Mouse (Mus musculus) kidney, embryonic 15.5 days (tissue): Measurements from ENCODE around the gene Rbfox1. TPM values are rescaled to one million over a fixed set of nuclear protein-coding genes. Genes with fewer than 3 reads are reported as not detected.

Source experiments
- ATAC-seq: fragments of 200-750 bp; cut with Nextera tagmentation; replicated peaks from 2 replicates; pipeline ENCODE4 v1.8.0; 2017; ENCODE audit warnings: moderate TSS enrichment; ENCODE audit not compliant: low FRiP score
- H3K27ac ChIP-seq: fragments of 300-500 bp; sonication (generic); 2 replicates; pipeline ENCODE4 v1.5.1; 2015; ENCODE audit warnings: mild to moderate bottlenecking, inconsistent platforms
- H3K27me3 ChIP-seq: fragments of 300-500 bp; sonication (generic); 2 replicates; pipeline ENCODE4 v1.6.1; 2015; ENCODE audit warnings: inconsistent platforms
- H3K36me3 ChIP-seq: fragments of 300-500 bp; sonication (generic); 2 replicates; pipeline ENCODE4 v1.6.1; 2015; ENCODE audit warnings: inconsistent platforms
- H3K4me1 ChIP-seq: fragments of 300-500 bp; sonication (generic); 2 replicates; pipeline ENCODE4 v1.6.1; 2015; ENCODE audit warnings: inconsistent platforms
- H3K4me2 ChIP-seq: fragments of 300-500 bp; sonication (generic); 2 replicates; pipeline ENCODE4 v1.6.1; 2015; ENCODE audit warnings: moderate library complexity, mild to moderate bottlenecking, inconsistent platforms
- H3K4me3 ChIP-seq: fragments of 300-500 bp; sonication (generic); replicated peaks from 2 replicates; pipeline ENCODE4 v1.5.1; 2015; ENCODE audit warnings: mild to moderate bottlenecking, inconsistent platforms
- H3K9ac ChIP-seq: fragments of 300-500 bp; sonication (generic); 2 replicates; pipeline ENCODE4 v1.6.1; 2015; ENCODE audit warnings: mild to moderate bottlenecking, inconsistent platforms
- H3K9me3 ChIP-seq: fragments of 300-500 bp; sonication (generic); replicated peaks from 2 replicates; pipeline ENCODE4 v1.6.1; 2016; ENCODE audit warnings: inconsistent platforms
- WGBS: fragments of 180-500 bp; shearing (Covaris S2); methylation state at CpG from one replicate; pipeline ENCODE4 v1.1.7; 2015; ENCODE audit warnings: mixed read lengths; 5-methylcytosine and 5-hydroxymethylcytosine counted together
- polyA plus RNA-seq: library from polyadenylated mRNA; unstranded; fragments of >200 nt; fragmentation: Nextera tagmentation; extraction: Ambion mirVana; gene quantifications from 2 replicates; pipeline ENCODE4 v1.2.1, GENCODE M21; 2015

The Rbfox1 gene
- polyA plus RNA-seq, 1 experiment from 2014 or later, result 6.7 TPM

DNA sequence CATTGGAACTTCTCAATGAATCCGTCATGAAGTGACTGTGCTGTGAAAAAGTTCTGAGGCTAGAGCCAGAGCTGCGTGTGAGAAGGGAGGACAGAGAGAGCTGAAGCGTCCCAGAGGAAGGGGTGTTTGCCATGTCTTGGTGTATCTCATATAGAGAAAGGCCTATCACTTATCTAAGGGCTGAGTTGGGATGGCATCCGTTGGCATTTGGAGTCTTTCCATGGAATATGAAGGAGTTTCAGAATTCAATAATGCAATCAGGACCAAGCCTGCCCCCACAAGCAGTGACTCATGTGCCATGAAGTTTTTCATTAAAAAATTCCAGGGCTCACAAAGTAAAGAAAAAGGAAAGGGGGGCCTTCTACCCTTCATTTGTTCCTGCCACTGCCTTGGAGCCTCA, 112.0 kb downstream of the Rbfox1 start:
- no peak overlapping the region for H3K9ac ChIP-seq
- H3K4me1 ChIP-seq, result peaks cover 15% of the 10 kb centered on the region
- 0 out of 2 replicates have a peak overlapping the region, but pooled peaks have one; percentile 2 for H3K27ac ChIP-seq
- no peak overlapping the region for H3K4me2 ChIP-seq
- WGBS, result 72% methylated on average over 4 of the region's 4 CpGs
- no peaks in the 10 kb centered on the region for H3K9me3 ChIP-seq
- no peak for ATAC-seq
- H3K4me3 ChIP-seq, result no peak overlapping the region
- H3K36me3 ChIP-seq, result no peaks in the 10 kb centered on the region
- no peaks in the 10 kb centered on the region for H3K27me3 ChIP-seq

DNA sequence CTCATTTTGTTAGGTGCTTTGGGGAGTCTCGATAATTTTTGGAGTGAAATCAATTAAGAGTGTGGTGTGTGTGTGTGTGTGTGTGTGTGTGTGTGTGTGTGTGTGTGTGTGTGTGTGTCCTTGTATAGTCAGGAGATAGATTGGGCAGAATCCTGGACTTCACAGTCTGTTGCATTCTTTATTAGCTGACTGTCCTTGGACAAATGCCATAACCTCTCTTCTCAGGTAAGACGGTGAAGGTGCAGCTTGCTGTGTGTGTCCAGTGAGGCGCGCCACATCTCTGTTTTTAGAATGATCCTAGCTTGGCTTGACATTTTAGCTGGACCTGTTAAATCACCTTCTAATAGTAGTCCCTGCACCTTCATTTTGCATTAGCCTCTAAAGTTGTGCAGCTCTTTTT, 112.5 kb downstream of the Rbfox1 start:
- Histone ChIP-seq H3K4me2 (no peak overlapping the region), H3K9ac (no peak overlapping the region), H3K27ac (no peak overlapping the region), H3K4me1 (peaks cover 15% of the 10 kb centered on the region), H3K9me3 (no peaks in the 10 kb centered on the region), H3K27me3 (no peaks in the 10 kb centered on the region), H3K36me3 (no peaks in the 10 kb centered on the region), H3K4me3 (no peak overlapping the region)
- 73% methylated on average over 4 of the region's 4 CpGs for WGBS
- no peak for ATAC-seq

DNA sequence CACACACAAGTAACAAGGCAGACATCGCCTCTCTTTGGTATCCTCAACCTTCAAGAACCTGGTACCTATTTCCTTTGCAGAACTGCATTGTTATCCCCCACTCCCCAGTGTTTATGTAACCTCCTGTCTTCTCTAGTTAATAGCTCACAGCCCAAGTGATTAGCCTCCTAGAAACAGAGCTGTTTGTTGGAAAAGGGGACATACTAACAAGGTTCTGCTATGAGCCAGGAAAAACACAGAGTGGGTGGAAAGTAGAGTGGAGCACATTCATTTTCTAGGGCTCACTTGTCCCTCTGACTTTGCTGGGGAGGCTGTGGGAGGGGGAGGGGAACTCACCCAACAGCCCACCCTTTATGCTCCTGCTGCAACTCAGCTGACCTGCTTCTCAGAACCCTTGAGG, 114.9 kb downstream of the Rbfox1 start:
- H3K4me3 ChIP-seq, result no peak overlapping the region
- ATAC-seq, result peak; percentile 41
- WGBS, result 45% methylated on average over 1 of the region's 1 CpGs
- H3K4me2 ChIP-seq, result no peak overlapping the region
- no peaks in the 10 kb centered on the region for H3K27me3 ChIP-seq
- no peaks in the 10 kb centered on the region for H3K9me3 ChIP-seq
- H3K36me3 ChIP-seq, result no peaks in the 10 kb centered on the region
- H3K4me1 ChIP-seq, result peaks cover 15% of the 10 kb centered on the region
- 0 out of 2 replicates have a peak overlapping the region, but pooled peaks have one; percentile 14 for H3K27ac ChIP-seq
- H3K9ac ChIP-seq, result no peak overlapping the region

DNA sequence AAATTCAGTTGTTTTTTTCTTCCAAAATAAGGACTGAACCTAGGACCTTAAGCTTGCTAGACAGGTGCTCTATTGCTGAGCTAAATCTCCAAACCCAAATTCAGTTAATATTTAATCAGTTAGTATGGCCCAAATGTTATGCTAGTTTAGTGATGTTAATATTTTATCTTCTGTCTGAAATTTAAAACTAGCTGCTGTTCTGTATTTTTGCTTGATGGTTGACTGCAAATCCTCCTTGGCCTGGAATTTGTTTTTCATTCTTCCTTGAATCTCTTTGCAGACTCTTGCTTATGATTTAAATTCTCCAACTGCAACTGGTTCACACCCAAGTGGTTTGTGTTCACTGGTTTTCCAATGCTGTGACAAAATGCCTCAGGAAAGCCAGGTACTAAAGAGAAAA, 121.8 kb downstream of the Rbfox1 start:
- H3K36me3 ChIP-seq, result no peaks in the 10 kb centered on the region
- no peaks in the 10 kb centered on the region for H3K4me1 ChIP-seq
- no peak overlapping the region for H3K9ac ChIP-seq
- no peaks in the 10 kb centered on the region for H3K27me3 ChIP-seq
- H3K9me3 ChIP-seq, result no peaks in the 10 kb centered on the region
- H3K27ac ChIP-seq, result no peak overlapping the region
- H3K4me3 ChIP-seq, result no peak overlapping the region
- ATAC-seq, result no peak
- H3K4me2 ChIP-seq, result no peak overlapping the region

DNA sequence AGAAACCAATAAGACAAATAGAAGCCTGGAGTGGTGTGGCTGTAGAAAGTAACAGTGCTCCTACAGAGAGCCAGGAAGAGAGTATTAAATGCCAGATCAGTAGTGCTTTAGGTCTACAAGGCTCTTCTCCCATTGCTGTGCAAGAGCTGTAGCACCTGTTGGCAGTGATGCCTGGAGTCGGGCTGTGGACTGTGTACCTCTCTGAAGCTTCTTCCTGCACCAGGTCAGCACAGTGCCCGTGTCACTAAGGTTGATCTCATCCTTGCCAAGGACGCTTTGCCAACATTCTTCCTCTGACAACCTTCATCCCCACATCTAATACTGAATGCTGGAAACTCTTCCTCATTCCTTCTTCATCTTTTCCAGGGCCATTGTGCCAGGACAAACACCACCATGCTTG, 127.7 kb downstream of the Rbfox1 start:
- no peaks in the 10 kb centered on the region for H3K36me3 ChIP-seq
- no peak overlapping the region for H3K4me3 ChIP-seq
- no peak for ATAC-seq
- no peaks in the 10 kb centered on the region for H3K4me1 ChIP-seq
- WGBS, result 75% methylated on average over 3 of the region's 3 CpGs
- H3K9me3 ChIP-seq, result no peaks in the 10 kb centered on the region
- no peak overlapping the region for H3K4me2 ChIP-seq
- no peak overlapping the region for H3K9ac ChIP-seq
- no peaks in the 10 kb centered on the region for H3K27me3 ChIP-seq
- no peak overlapping the region for H3K27ac ChIP-seq

DNA sequence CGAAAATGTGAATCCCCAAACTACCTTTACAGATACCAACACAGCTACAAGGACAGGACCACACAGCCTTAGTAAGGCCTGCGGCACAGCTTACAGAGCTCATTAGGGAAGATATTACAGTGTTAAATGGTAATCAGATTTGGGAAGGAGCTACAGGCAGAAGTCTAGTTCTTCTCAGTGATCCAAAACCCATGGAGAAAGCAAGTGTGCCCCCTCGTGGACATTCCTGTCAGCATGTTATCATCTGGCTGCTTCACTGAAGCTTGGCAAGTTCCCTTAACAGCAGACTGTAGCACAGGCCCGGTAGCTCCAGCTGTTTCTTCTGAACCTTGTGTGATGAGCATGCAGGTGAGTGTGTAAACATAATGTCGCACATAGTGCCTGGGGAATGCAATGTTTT, 133.5 kb downstream of the Rbfox1 start:
- no peak overlapping the region for H3K4me3 ChIP-seq
- no peaks in the 10 kb centered on the region for H3K4me1 ChIP-seq
- H3K4me2 ChIP-seq, result no peak overlapping the region
- H3K27ac ChIP-seq, result no peak overlapping the region
- H3K36me3 ChIP-seq, result no peaks in the 10 kb centered on the region
- H3K9ac ChIP-seq, result no peak overlapping the region
- ATAC-seq, result peak; percentile 49; the same call in 1 of the 2 replicates
- WGBS, result 37% methylated on average over 5 of the region's 5 CpGs
- no peaks in the 10 kb centered on the region for H3K9me3 ChIP-seq
- H3K27me3 ChIP-seq, result no peaks in the 10 kb centered on the region

DNA sequence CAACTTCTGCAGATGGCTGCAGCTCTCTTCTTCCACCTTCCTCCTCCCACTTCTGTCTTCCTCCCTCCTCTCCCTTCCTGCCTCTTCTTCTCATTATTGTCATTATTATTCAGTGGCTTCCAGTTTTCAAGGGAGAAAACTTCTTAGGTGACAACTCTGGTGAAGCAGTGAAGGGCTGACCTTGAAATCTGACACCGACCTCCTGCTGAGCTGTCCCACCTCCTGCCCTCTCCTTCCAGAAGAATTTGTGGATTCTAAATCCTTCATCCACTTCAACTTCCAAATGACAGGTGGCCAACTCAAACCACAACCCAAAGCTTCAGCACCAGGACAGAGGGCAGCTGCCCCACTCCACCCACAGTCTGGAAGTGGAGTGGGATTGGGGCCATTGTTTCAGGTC, 134.2 kb downstream of the Rbfox1 start:
- 21% methylated on average over 1 of the region's 1 CpGs for WGBS
- H3K9ac ChIP-seq, result no peak overlapping the region
- H3K4me2 ChIP-seq, result no peak overlapping the region
- H3K4me3 ChIP-seq, result no peak overlapping the region
- ATAC-seq, result no peak
- H3K9me3 ChIP-seq, result no peaks in the 10 kb centered on the region
- no peak overlapping the region for H3K27ac ChIP-seq
- H3K36me3 ChIP-seq, result no peaks in the 10 kb centered on the region
- H3K27me3 ChIP-seq, result no peaks in the 10 kb centered on the region
- no peaks in the 10 kb centered on the region for H3K4me1 ChIP-seq

DNA sequence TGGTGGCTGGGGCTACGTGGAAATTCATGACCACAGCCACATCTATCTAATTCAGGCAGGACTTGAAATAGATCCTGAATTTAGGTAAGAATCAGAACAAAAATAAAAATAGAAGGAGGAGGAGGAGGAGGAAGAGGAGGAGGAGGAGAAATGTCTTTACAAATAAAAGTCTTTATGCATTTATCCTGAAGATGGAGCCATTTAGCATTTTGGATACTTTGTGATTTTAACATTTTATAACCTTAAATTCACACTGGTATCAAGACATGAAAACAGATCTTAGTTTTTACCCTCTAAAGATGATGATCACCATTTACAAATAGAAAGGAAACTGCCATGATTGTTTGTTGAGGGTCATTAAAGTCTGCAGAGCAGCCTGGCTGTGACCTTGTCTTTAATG, 146.1 kb downstream of the Rbfox1 start:
- ATAC-seq, result no peak
- Histone ChIP-seq H3K27ac (no peak overlapping the region), H3K9me3 (no peaks in the 10 kb centered on the region), H3K27me3 (no peaks in the 10 kb centered on the region), H3K4me1 (no peaks in the 10 kb centered on the region), H3K4me3 (no peak overlapping the region), H3K9ac (no peak overlapping the region), H3K36me3 (no peaks in the 10 kb centered on the region), H3K4me2 (no peak overlapping the region)
- WGBS, result 74% methylated on average over 1 of the region's 1 CpGs

DNA sequence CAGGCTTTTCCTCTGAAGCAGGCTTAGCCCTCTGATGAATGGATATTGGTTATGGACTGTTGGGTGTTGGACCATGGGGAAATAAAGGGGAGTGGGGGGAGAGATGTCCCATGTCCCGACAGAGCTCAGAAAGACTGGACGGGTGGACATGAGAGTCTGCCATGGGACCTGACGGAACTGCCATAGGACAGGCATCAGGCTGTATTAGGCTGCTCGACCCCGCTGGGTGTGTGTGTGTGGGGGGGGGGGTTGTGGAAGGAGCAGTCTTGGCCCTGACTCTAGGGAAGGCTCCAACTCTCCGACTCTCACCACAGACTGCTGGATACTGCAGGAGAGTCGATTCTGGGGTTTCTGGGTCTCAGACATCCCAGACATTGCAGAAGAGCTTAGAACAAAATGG, 147.4 kb downstream of the Rbfox1 start:
- H3K4me3 ChIP-seq, result no peak overlapping the region
- H3K27ac ChIP-seq, result no peak overlapping the region
- no peaks in the 10 kb centered on the region for H3K27me3 ChIP-seq
- no peaks in the 10 kb centered on the region for H3K36me3 ChIP-seq
- ATAC-seq, result no peak
- no peak overlapping the region for H3K4me2 ChIP-seq
- H3K4me1 ChIP-seq, result no peaks in the 10 kb centered on the region
- H3K9ac ChIP-seq, result no peak overlapping the region
- no peaks in the 10 kb centered on the region for H3K9me3 ChIP-seq
- WGBS, result 86% methylated on average over 7 of the region's 7 CpGs

DNA sequence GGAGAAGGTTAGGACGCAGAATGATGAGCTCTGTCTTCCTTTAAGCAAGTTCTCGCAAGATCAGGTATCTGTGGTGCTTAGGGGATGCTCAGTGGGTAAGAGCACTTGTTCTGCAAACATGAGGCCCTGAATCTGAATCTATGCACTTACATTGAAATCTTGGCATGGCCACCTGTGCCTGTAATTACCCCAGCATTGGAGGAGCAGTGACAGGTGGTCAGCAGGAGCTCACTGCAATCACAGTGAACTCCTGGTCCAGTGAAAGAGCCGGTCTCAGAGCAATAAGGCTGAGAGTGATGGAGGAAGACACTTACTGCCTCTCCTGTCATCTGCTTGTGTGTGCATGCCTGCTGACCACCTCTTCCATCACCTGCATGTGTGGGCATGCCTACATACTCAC, 149.7 kb downstream of the Rbfox1 start:
- WGBS, result 75% methylated on average over 3 of the region's 3 CpGs
- no peak for ATAC-seq
- no peaks in the 10 kb centered on the region for H3K4me1 ChIP-seq

DNA sequence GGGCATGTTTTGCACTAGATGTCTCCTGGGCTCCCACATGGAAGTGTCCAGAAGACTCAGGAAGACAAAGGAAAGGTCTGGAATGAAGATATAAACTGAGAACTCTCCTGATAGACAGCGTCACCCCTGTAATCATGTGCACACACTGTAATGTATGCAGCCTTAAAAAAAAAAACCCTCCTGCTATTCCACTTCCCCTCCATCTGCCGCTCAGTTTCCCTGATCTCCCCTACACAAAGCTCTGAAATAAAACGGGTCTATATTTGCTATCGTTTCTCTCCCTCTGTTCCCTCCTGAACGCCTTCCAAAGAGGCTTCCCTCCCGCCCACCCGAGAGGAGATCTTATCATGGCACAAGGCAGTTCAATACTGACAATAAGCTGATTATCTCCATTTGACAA, 151.9 kb downstream of the Rbfox1 start:
- WGBS, result 82% methylated on average over 7 of the region's 7 CpGs
- no peaks in the 10 kb centered on the region for H3K36me3 ChIP-seq
- no peak for ATAC-seq
- no peak overlapping the region for H3K4me3 ChIP-seq
- no peaks in the 10 kb centered on the region for H3K27me3 ChIP-seq
- H3K9ac ChIP-seq, result no peak overlapping the region
- H3K4me1 ChIP-seq, result no peaks in the 10 kb centered on the region
- H3K9me3 ChIP-seq, result no peaks in the 10 kb centered on the region
- no peak overlapping the region for H3K4me2 ChIP-seq
- H3K27ac ChIP-seq, result no peak overlapping the region

More for the DNA sequence above, 149.7 kb downstream of the Rbfox1 start:
- Histone ChIP-seq H3K9me3 (no peaks in the 10 kb centered on the region), H3K4me2 (no peak overlapping the region), H3K27ac (no peak overlapping the region), H3K9ac (no peak overlapping the region), H3K27me3 (no peaks in the 10 kb centered on the region), H3K4me3 (no peak overlapping the region), H3K36me3 (no peaks in the 10 kb centered on the region)

DNA sequence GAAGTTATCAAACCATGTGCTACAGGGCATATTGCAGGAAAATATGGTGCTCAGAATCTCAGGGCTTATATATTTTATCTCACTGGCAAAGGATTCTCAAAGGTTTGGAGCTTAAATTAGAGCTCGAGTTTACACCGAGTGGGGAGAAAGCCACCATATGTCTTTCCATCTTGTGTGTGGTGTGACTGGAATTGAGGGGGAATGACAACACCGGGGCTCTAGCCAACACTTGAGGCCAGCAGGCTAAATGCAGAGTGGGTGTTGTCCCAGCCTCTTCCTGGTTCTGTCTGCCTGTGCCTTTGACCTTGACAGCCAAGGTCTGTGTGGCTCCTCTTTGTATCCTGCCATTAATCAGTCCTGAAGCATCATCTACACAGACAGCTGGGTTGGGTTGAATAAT, 157.6 kb downstream of the Rbfox1 start:
- WGBS, result 73% methylated on average over 3 of the region's 3 CpGs
- Histone ChIP-seq H3K4me2 (no peak overlapping the region), H3K4me3 (no peak overlapping the region), H3K27me3 (no peaks in the 10 kb centered on the region), H3K27ac (no peak overlapping the region), H3K9me3 (no peaks in the 10 kb centered on the region), H3K9ac (no peak overlapping the region), H3K36me3 (no peaks in the 10 kb centered on the region), H3K4me1 (no peaks in the 10 kb centered on the region)
- ATAC-seq, result no peak

DNA sequence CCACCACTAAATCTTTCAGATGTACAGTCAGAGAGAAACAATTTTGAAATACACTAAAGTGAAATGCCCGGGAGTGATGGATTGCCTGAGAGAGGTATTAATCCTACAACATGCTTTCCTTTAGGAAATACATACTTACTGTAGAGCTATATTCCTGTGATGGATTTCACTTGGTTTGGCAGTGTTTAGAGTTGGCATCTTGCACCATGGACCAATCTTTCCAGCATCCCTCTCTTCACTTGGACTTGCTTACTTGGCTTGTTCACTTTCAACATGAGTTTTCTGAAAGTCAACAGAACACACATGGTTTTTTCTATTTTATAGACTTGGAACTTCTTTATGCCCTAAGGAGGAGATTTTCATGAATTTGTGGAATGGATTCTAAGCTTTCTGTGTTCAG, 163.4 kb downstream of the Rbfox1 start:
- H3K9me3 ChIP-seq, result no peaks in the 10 kb centered on the region
- no peak for ATAC-seq
- no peaks in the 10 kb centered on the region for H3K27me3 ChIP-seq
- no peaks in the 10 kb centered on the region for H3K4me1 ChIP-seq
- no peak overlapping the region for H3K4me3 ChIP-seq
- WGBS, result 81% methylated on average over 1 of the region's 1 CpGs
- H3K9ac ChIP-seq, result no peak overlapping the region
- no peaks in the 10 kb centered on the region for H3K36me3 ChIP-seq
- no peak overlapping the region for H3K4me2 ChIP-seq
- H3K27ac ChIP-seq, result no peak overlapping the region
